Mouse (Mus musculus): ENCODE measurements around the gene Slc22a23. TPM values are rescaled to one million over a fixed set of nuclear protein-coding genes. Genes with fewer than 3 reads are reported as not detected.

Gene Slc22a23
- total RNA-seq, 2 experiments from 2014 or later, result 13.1 to 13.4 TPM

DNA sequence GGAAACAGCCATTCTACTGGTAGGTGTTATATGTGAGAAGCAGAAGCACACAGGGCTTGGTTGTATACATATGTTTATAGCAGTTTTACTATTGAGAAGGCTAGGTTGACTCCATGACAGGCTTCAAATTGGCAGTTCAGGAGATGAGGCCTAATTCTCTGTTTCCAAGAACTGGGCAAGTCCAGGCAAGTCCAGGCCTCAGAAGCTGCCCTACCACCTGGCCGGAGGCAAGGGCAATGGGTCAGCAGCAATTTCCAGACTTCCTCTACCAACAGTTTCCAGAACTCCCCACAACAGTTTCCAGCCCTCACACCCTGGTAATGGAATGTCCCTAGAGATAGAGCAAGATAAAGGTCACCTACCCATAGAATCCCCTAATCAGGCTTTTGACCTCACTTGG is 185.1 kb downstream of the Slc22a23 start:
- DNase-seq, result no peak

DNA sequence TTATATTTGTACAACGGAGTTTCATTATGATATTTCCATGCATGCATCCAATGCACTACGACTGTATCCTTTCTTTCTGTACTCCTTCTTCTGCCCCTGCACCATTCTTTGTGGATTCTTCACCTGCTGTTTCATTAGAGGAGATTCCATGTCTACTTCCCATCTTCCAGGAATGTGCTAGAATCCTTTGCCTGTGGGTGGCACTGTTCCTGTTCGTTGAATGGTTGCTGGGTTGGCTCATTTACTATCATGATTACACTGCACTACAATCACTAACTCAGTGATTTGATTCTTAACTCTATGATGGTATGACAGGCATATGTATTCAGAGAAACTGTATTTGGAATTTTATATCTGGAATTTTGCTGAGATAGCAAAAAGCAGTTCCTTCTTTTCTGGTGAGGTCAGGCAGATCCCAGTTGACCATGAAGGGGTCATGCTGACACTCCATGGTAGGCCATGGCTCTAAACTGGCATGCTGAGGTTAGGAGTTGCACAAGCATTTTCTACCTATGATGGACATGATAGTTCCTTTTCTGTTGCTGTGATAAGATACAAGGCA is 187.3 kb downstream of the Slc22a23 start:
- DNase-seq, result no peak

DNA sequence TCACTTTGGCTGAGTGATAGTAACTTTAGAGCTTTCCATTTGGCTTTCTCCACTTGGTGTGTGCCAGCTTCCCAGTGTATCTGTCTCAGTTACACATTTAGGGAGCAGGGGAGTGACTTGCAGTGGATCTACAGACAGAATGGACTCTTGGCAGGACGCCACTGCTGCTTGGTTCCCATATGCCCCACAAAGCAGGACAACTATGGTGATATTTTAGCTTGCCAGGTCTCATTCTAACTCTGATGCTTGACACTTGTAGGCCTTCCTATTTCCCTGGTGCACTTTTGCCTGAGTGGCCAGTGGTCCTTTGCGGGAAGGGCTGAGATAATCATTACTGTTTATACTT is 188.2 kb downstream of the Slc22a23 start:
- DNase-seq, result no peak

DNA sequence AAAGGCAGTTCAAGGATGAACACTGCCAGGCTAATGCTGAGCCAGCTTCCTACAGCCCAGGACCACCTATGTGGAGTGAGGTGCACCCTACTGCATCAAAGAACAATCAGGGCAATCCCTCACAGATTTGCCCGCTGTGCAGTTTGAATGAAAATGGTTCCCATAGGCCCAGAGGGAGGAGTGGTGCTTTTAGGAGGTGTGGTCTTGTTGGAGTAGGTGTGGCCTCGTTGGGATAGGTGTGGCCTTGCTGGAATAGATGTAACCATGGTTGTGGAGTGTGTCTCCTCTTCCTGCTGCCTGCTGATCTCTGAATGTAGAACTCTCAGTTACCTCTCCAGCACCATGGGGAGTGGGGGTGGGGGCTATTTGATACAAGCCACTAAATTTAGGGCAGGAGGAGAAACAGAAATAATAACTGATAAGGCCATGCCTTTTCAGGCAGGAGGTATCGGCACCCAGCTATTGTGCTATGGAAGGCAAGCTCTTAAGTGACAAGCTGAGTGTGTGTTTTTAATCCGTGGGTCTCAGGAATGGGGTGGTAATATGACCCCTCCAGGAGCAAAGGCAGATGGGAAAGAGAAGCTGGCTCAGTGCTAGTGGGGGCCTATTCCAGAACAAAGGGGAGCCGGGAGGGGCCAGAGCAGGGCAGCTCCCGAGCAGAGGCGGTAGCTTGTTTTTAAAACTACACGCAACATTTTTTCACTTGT is 188.7 kb downstream of the Slc22a23 start:
- no peak for DNase-seq

GRCm38 (mm10) chr13:34154931-34155272 is 190.1 kb downstream of the Slc22a23 start:
- peak; percentile 76 for DNase-seq

DNA sequence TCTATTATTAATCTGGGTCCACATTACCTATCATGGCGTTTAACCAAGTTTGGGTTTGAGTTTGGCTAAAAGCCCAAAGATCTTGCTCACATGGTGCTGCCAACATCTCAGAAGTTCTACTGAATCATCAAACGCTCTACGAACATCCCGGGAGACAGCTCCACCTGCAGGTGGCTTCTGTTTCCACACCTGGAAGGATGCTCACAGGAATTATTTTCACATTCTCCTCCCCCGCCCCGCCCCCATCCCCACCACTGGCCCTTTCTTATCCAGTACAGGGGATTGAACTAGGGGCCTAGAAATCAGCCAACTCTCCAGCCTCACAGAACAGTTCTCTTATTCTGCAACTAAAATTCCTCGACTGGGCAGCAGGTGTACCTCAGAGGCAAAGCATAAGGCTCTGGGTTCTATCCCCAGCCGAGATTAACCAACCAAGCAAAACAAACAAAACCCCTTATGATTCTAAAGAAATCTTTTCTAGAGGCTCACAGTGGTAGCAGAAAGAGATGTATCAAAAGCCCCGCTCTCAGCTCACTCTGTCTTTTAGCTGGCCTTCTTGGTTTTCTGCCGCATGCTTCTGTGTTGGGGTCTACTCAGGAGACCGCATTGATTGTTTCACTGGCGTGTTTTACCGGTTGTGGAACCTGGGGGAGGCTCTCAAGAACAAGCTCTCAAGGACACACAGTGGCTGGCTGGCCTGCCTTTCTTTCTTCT is 190.6 kb downstream of the Slc22a23 start:
- DNase-seq, result peak; percentile 80

GRCm38 (mm10) chr13:34153254-34154011 is 191.5 kb downstream of the Slc22a23 start:
- DNase-seq, result peak; percentile 63

DNA sequence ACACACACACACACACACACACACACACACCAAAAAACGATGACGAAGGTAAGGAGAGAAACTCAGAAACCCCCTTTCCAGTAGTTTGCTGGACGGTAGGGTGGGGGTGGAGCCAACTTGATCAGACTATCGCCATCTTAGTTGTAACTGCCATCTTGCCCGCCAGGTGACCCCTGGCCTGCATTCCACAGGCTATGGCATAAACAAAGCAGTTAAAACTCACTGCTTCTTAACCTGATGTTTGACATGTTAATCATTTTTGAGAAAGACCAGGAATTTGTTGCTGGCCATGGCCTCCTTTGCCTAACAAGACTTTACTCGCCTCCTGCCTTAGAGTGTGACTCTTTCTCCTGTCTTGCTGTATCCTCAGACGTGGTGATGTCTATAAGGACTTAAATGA is 192.3 kb downstream of the Slc22a23 start:
- no peak for DNase-seq

DNA sequence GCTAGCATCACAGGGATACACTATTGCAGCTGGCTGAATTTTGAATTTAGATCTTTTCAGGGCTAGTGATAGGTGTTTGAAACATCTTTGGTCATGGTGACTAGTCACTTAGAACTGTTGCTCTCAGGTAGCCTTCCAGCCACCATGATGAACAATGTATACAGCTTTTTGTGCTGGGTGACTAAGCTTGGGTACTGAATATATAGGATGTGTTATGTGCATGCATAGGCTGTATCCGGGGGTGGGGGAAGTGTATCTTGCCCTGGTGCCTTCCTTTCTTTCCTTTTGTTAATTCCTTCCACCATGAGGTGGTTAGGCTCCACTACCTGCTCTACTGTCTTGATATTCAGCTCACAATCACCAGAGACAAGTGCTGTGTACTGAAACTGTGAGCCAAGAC is 193.6 kb downstream of the Slc22a23 start:
- DNase-seq, result no peak

DNA sequence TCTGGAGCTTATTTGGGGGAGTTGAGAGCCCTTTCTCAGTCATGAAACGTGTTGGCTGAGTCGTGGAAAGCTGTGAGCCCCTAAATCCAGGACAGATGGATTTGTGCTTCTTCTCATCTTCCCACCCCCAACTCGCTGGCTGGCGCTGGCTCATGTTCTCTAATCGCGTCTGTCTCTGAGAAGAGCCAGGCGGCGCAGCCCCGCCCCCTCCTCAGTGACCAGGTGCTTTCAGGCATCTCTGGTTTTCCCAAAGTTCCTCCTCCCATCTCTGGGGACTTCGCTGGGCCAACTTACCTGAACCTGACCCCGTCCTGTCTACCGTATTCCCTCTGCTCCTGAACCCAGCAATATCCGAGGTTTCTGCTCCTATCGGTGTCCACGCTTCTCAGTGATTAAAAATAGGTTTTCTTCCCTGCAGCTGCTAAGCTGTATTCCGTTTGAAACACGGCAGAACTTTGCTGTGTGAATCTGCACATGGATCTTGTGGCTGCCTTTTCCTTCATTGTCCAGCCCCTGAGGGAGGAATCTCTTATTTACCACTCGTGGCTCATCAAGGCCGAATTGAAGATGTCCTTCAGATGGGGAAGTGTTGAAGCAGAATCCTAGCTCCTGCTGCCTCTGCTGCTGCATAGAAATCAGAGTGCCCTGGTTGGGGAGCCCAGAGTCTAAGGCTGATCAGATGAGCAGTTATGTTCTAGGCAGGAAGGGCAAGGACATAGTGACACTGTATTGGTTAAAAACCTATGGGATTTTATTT is 194.5 kb downstream of the Slc22a23 start:
- DNase-seq, result peak; percentile 36

- DNase-seq, result no peak
Measured at GRCm38 (mm10) chr13:34149463-34150176, 195.4 kb downstream of the Slc22a23 start.

- peak; percentile 54 for DNase-seq
Measured at GRCm38 (mm10) chr13:34148767-34149392, 196.1 kb downstream of the Slc22a23 start.

DNA sequence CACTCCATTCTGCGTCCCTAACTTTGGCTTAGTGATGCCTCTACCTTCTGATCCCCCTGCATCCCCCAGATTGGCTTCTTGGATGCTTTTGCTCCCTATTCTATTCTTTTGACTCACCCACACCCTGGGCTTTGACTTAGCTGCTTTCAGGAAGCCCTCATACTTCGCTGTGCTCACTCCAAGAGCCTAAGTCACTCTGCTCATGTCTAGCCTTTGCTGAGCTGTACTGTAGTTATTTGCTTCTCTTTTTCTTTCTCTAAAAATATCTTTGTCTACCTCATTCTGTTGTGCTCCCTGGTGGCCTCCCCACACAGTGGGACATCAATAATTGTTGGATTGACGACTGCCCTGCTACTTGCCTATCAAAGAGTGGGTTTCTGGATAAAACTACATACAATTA is 196.8 kb downstream of the Slc22a23 start:
- DNase-seq, result no peak

DNA sequence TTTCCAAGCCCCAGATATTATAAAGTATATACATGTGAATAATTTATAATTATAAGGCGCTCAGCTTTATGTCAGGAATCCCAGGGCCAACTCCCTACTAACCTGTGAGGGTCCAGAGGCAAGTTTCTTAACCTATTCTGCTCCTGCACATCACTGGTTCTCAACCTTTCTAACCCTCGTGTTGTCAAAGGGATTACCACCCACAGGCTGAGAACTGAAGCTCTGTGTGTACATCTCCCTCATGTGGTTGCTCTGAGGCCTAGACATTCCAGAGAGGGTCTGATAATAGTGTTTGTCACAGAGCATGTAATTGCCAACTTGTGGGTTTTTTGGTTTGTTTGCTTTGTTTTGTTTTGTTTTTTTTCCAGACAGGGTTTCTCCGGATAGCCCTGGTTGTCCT is 198.1 kb downstream of the Slc22a23 start:
- DNase-seq, result no peak

DNA sequence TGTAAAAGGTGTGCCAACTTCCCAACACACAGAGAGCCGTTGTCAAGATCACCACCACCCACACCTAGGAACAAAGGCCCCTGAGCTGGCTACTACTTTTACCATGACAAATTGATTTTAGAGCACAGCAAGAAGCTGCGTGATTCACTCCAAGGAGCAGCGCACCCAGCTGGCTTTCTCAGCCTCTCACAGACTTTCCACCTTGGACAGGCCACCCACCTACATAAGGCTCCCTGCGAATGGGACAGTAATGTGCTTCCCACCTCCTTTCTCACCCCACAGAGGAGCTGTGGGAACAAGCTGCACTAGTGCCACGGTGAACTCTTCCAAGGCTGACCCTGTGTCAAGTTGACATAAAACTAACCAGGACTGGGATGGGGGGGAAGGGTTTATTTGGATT is 201.6 kb downstream of the Slc22a23 start:
- no peak for DNase-seq

DNA sequence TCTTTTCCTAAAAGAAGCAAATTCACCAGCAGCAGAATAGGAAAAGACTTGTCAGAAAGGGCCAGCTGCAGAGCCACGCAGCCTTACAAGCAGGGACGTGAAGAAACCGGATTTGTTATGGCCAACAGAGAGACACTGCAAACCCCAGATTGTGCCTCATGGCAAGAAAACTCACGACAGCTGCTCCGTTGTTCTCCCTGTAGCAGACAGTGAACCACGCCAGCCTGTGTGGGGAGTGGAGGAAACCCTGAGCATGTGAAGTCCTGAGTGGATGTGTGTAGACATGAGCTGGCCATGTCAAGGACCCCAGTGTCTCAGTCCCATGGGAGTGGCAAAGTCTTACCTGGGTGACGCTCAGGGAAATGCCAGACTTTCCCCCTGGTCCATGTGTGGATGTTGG is 208.4 kb downstream of the Slc22a23 start:
- no peak for DNase-seq

DNA sequence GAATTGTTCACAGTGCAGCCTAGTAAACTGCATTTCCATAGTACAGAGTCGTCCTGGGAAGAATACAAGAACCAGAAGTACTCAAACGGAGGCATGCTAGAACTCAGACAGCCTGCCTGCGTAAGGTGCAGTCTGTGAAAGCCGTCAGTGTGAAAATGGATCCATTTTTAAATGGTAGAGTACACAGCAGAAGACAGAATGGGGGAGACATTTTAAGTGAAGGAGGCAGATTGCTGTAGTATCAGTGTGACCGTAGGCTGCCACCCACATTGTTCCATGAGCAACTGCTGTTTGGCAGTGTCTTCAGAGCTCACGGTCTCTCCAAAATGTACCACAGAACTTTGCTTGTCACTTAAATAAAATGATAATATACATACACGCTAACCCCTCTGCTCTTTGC is 210.7 kb downstream of the Slc22a23 start:
- DNase-seq, result no peak

DNA sequence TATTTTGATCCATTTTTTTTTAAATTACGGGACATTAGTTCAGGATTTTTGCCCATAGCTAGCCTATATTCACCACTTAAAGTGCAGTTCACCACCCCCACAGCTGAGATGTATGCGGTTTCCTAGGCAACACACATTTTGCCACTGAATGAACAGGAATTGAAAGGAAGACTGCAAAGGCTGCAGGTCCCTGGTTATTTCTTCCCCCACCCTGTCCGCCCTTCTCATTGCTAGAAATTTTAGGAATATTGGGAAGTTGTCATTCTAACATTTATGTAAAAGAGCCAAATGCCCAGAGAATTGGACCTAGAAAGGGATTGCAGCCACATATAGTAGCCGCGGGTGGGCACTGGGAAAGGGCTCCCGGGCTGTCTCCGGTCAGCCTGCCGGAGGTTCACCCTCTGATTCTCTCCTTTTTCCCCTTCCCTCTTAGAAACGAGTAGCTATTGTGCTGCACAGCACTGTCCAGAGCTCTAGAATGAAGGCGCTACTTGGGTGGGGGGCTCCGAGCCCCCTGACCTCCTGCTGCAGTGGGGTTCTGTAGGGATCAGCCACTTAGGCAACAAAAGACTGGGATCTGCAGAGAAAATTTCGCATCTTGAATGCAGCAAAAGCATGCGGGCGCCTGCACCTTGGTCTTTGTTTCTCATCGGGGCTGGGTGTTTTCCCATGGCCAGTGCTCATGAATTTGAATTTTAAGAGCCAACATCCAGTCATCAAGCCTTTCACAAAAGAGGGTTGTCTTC is 211.5 kb downstream of the Slc22a23 start:
- DNase-seq, result no peak

GRCm38 (mm10) chr13:34132875-34133274 is 212.1 kb downstream of the Slc22a23 start:
- DNase-seq, result no peak

- no peak for DNase-seq
Measured at GRCm38 (mm10) chr13:34132299-34132698, 212.7 kb downstream of the Slc22a23 start.

DNA sequence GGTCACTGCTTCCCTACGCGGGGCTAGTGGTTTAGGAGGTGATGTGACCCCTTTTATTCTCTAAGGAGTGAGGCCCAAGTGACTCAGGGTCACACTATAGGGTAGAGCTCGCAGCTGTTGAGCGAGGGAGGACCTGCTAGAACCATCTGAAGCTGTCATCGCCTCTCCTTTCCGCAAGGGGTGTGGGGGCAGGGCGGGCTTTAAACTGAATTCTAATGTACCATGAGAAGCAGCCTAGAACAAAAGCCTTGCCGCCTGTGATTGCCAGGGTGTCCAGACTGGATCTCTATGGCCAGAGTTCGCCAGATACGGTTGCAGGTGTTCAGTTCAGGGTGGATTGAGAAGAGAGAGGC is 213.3 kb downstream of the Slc22a23 start:
- peak; percentile 25 for DNase-seq

Data from adrenal gland, postnatal 10 days (tissue).